Mouse (Mus musculus): Measurements from ENCODE around the gene Timm23. TPM values are rescaled to one million over a fixed set of nuclear protein-coding genes. Genes with fewer than 3 reads are reported as not detected.
A peak's percentile ranks its signal among the peaks of the same experiment; 100 is the strongest.
"Not testable (repeated sequence)": the region's sequence is repeated elsewhere in the genome, so short reads cannot be mapped to it uniquely, and the experiment has no call there.

Timm23 gene
- polyA plus RNA-seq, 1 experiment from 2014 or later, result 302 TPM

DNA sequence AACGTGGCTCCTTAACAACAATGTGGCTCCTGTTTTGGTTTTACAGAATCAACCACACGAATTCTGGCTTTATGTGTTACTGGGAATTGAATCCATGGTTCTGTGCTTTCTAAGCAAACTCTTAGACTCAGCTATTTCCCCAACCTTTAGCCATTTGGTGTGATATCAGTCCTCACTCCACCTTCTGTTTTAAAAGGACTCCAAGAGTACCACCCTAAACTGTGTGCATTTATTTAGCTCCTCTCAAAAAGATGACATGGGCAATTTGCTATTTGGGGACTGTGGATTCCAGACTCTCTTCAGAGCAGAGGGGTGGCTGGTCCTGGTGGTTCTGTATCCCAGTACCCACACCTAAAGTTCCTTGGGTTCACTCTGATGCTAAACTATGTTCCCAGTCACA, 55.1 kb downstream of the Timm23 start:
- H3K9me3 ChIP-seq (ENCODE audit: control insufficient read depth, low read length), result peaks cover 5% of the 10 kb centered on the region; the same call in 1 of the 2 replicates
- H3K4me2 ChIP-seq (ENCODE audit: low read depth, low read length), result no peak overlapping the region
- H3K4me1 ChIP-seq (ENCODE audit: control insufficient read depth, insufficient read depth, low read length), result no peaks in the 10 kb centered on the region
- ATAC-seq (ENCODE audit: low read depth) (no peak), DNase-seq (ENCODE audit: low spot score) (no peak)
- no peak overlapping the region for H3K4me3 ChIP-seq (ENCODE audit: low read depth, low read length)
- no peaks in the 10 kb centered on the region for H3K36me3 ChIP-seq (ENCODE audit: control insufficient read depth, insufficient read depth, low read length)
- no peak overlapping the region for H3K27ac ChIP-seq (replicated peaks; ENCODE audit: low read depth, low read length)
- no peak overlapping the region for H3K9ac ChIP-seq (ENCODE audit: low read depth, low read length)
- 63% methylated on average over 2 of the region's 2 CpGs for WGBS
- no peaks in the 10 kb centered on the region for H3K27me3 ChIP-seq (replicated peaks; ENCODE audit: control insufficient read depth, insufficient read depth, low read length)

DNA sequence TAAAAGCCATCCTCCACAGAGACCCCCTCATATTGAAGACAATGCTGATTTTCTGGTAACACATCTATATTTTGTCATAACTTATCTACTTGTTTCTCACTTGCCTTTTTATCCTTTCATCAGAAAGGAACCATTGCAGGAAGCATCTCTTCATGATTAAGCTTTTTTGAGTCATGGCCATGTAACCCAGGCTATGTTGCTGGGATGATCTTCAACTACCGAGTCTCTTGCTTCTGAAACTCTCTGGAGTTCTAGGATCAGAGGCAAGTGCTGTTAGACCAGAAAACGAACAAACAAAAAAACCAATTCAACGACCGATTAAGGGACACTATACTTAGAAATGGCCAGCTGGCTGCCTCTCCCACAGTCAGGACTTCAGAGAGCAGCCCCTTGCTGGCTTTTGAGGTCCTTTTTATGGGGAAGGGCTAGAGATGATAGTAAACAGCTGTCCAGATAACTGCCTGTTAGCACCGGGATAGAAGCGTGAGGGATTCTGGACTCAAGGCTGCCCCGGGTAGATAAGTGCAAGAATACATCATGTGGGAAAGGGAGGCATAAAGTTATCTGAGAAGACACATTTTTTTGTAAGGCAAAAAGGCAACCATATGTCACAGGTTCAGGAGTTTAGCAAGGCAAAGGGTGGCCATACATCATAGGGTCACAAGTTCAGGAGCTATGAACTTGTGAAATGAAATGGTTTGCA, 55.7 kb downstream of the Timm23 start:
- H3K4me2 ChIP-seq (ENCODE audit: low read depth, low read length), result no peak overlapping the region
- DNase-seq (ENCODE audit: low spot score) (no peak), ATAC-seq (ENCODE audit: low read depth) (no peak)
- no peak overlapping the region for H3K9ac ChIP-seq (ENCODE audit: low read depth, low read length)
- no peak overlapping the region for H3K27ac ChIP-seq (replicated peaks; ENCODE audit: low read depth, low read length)
- no peaks in the 10 kb centered on the region for H3K36me3 ChIP-seq (ENCODE audit: control insufficient read depth, insufficient read depth, low read length)
- WGBS, result 76% methylated on average over 7 of the region's 7 CpGs
- H3K4me1 ChIP-seq (ENCODE audit: control insufficient read depth, insufficient read depth, low read length), result no peaks in the 10 kb centered on the region
- H3K4me3 ChIP-seq (ENCODE audit: low read depth, low read length), result no peak overlapping the region
- H3K27me3 ChIP-seq (replicated peaks; ENCODE audit: control insufficient read depth, insufficient read depth, low read length), result no peaks in the 10 kb centered on the region
- H3K9me3 ChIP-seq (ENCODE audit: control insufficient read depth, low read length), result peaks cover 5% of the 10 kb centered on the region; the same call in 1 of the 2 replicates

DNA sequence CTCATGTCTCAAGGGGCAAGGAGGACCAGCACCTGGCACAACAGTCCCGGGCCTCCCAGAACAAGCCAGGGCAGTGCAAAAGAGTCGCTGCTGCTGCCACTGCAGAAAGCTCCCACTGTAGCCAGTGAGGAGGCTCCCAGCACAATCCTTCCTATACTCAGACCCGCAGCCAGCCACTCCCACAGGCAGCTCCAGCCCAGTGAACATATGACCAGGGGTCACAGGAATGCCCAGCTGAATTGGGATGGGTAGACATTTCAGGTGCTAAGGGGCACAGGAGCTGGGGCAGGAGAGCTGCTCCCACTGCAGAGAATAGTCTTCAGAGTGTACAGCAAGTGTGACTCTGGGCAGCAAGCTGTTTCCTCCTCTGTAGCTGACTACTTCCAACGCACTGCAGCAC, 56.3 kb downstream of the Timm23 start:
- H3K4me2 ChIP-seq (ENCODE audit: low read depth, low read length), result no peak overlapping the region
- no peaks in the 10 kb centered on the region for H3K27me3 ChIP-seq (replicated peaks; ENCODE audit: control insufficient read depth, insufficient read depth, low read length)
- WGBS, result 63% methylated on average over 4 of the region's 4 CpGs
- no peaks in the 10 kb centered on the region for H3K4me1 ChIP-seq (ENCODE audit: control insufficient read depth, insufficient read depth, low read length)
- ATAC-seq (ENCODE audit: low read depth) (no peak), DNase-seq (ENCODE audit: low spot score) (no peak)
- no peak overlapping the region for H3K4me3 ChIP-seq (ENCODE audit: low read depth, low read length)
- no peaks in the 10 kb centered on the region for H3K36me3 ChIP-seq (ENCODE audit: control insufficient read depth, insufficient read depth, low read length)
- no peak overlapping the region for H3K9ac ChIP-seq (ENCODE audit: low read depth, low read length)
- no peak overlapping the region for H3K27ac ChIP-seq (replicated peaks; ENCODE audit: low read depth, low read length)
- peaks cover 5% of the 10 kb centered on the region; the same call in 1 of the 2 replicates for H3K9me3 ChIP-seq (ENCODE audit: control insufficient read depth, low read length)

DNA sequence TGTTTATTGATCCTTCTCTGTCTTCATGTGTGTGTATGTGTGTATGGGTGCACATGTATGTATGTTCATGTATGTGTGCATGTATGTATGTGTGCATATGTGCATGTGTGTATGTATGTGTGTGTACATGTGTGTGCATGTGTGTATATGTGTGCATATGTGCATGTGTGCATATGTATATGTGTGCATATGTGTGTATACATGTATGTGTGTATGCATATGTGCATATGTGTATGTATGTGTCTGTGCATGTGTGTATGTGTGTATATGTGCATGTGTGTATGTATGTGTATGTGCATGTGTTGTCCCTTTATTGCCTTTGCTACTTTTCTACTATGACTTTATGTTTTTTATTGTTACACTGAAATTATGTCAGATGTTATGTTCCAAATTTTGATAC, 57.0 kb downstream of the Timm23 start:
- no peaks in the 10 kb centered on the region for H3K27me3 ChIP-seq (replicated peaks; ENCODE audit: control insufficient read depth, insufficient read depth, low read length)
- no peak overlapping the region for H3K4me2 ChIP-seq (ENCODE audit: low read depth, low read length)
- no peak overlapping the region for H3K9ac ChIP-seq (ENCODE audit: low read depth, low read length)
- H3K27ac ChIP-seq (replicated peaks; ENCODE audit: low read depth, low read length), result no peak overlapping the region
- no peaks in the 10 kb centered on the region for H3K36me3 ChIP-seq (ENCODE audit: control insufficient read depth, insufficient read depth, low read length)
- no peaks in the 10 kb centered on the region for H3K4me1 ChIP-seq (ENCODE audit: control insufficient read depth, insufficient read depth, low read length)
- peaks cover 5% of the 10 kb centered on the region; the same call in 1 of the 2 replicates for H3K9me3 ChIP-seq (ENCODE audit: control insufficient read depth, low read length)
- ATAC-seq (ENCODE audit: low read depth), result no peak
- H3K4me3 ChIP-seq (ENCODE audit: low read depth, low read length), result no peak overlapping the region
- no peak for DNase-seq (ENCODE audit: low spot score)

DNA sequence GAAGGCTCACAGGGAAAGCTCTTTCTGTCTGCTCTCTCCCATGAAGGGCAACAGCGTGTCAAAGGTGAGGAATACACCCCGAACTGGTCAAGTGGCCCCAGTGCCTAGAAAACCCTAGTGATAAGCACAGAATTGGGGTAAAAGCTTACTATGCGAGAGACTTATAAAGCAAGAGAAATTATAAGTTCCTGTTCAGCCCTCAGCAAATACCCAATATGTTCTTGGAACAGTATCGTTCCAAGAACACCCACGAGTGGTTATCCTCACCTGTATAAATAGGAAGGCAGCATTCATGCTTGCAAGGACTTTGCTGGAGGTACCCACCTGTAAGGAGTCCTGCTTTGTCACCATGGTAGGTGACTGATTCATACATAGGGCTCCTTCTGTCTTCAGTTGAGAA, 60.0 kb downstream of the Timm23 start, which contains the start of gene Msmb:
Gene Msmb (plus strand): TSS at position 301 of the 400 bp plus-strand sequence.
- H3K4me1 ChIP-seq (ENCODE audit: control insufficient read depth, insufficient read depth, low read length), result no peaks in the 10 kb centered on the region
- WGBS, result 86% methylated on average over 5 of the region's 5 CpGs
- no peak within 1 kb of the TSS for H3K4me2 ChIP-seq (ENCODE audit: low read depth, low read length)
- H3K4me3 ChIP-seq (ENCODE audit: low read depth, low read length), result no peak within 1 kb of the TSS
- ATAC-seq (ENCODE audit: low read depth) (no peak), DNase-seq (ENCODE audit: low spot score) (no peak)
- H3K9me3 ChIP-seq (ENCODE audit: control insufficient read depth, low read length), result no peaks in the 10 kb centered on the region
- no peaks in the 10 kb centered on the region for H3K27me3 ChIP-seq (replicated peaks; ENCODE audit: control insufficient read depth, insufficient read depth, low read length)
- H3K27ac ChIP-seq (replicated peaks; ENCODE audit: low read depth, low read length), result no peak within 1 kb of the TSS
- H3K36me3 ChIP-seq (ENCODE audit: control insufficient read depth, insufficient read depth, low read length), result no peaks in the 10 kb centered on the region
- no peak within 1 kb of the TSS for H3K9ac ChIP-seq (ENCODE audit: low read depth, low read length)

DNA sequence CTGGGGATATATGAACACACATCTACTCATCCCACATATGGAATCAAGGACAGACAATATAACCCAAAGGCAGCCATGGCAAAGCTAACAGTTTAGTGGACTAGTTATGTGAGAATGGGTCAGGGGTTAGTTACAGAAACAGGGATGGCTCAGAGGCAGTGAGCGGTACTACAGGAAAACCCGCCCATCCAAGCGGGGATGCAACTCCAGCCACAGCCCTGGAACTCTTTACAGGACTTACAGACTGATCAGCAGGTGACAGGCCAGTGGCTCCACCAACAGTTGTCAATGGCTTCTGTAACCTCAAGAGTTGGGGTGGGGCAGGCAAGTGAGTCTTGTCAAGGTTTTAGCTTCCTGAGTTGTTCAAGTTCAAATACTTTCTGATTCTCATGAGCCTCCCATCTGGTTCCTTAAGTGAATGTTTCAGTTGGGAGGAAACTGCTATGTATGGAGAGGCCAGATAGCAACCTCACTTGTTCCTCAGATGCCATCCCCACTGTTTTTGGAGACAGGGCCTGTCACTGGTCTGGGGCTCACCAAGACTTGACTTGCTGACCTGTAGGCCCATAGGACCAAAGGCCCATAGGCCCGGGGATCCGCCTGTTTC, 61.2 kb downstream of the Timm23 start:
- H3K4me2 ChIP-seq (ENCODE audit: low read depth, low read length), result no peak overlapping the region
- WGBS, result 72% methylated on average over 5 of the region's 5 CpGs
- H3K27ac ChIP-seq (replicated peaks; ENCODE audit: low read depth, low read length), result no peak overlapping the region
- H3K27me3 ChIP-seq (replicated peaks; ENCODE audit: control insufficient read depth, insufficient read depth, low read length), result no peaks in the 10 kb centered on the region
- ATAC-seq (ENCODE audit: low read depth) (no peak), DNase-seq (ENCODE audit: low spot score) (no peak)
- no peak overlapping the region for H3K4me3 ChIP-seq (ENCODE audit: low read depth, low read length)
- no peaks in the 10 kb centered on the region for H3K9me3 ChIP-seq (ENCODE audit: control insufficient read depth, low read length)
- no peak overlapping the region for H3K9ac ChIP-seq (ENCODE audit: low read depth, low read length)
- H3K36me3 ChIP-seq (ENCODE audit: control insufficient read depth, insufficient read depth, low read length), result no peaks in the 10 kb centered on the region
- no peaks in the 10 kb centered on the region for H3K4me1 ChIP-seq (ENCODE audit: control insufficient read depth, insufficient read depth, low read length)

DNA sequence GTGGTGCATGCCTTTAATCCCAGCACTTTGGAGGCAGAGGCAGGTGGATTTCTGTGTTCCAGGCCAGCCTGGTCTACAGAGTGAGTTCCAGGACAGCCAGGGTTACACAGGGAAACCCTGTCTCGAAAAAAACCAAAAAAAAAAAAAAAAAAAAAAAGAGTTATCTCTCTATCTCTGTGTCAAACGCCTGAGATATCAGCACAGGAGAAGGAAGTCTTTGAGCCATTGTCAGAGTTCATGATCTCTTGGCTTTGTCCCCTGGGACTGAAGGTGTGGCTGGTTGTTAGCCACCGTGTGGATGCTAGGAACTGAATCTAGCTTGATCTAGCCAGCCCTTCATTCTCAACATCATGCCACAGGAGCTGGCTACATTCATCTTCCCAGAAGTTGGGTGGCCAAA, 65.2 kb downstream of the Timm23 start:
- H3K27ac ChIP-seq (replicated peaks; ENCODE audit: low read depth, low read length); H3K9ac ChIP-seq (ENCODE audit: low read depth, low read length); H3K27me3 ChIP-seq (replicated peaks; ENCODE audit: control insufficient read depth, insufficient read depth, low read length); H3K9me3 ChIP-seq (ENCODE audit: control insufficient read depth, low read length); DNase-seq (ENCODE audit: low spot score); H3K36me3 ChIP-seq (ENCODE audit: control insufficient read depth, insufficient read depth, low read length); H3K4me3 ChIP-seq (ENCODE audit: low read depth, low read length); ATAC-seq (ENCODE audit: low read depth); H3K4me2 ChIP-seq (ENCODE audit: low read depth, low read length); H3K4me1 ChIP-seq (ENCODE audit: control insufficient read depth, insufficient read depth, low read length): not testable (repeated sequence)
- WGBS, result 70% methylated on average over 3 of the region's 3 CpGs

DNA sequence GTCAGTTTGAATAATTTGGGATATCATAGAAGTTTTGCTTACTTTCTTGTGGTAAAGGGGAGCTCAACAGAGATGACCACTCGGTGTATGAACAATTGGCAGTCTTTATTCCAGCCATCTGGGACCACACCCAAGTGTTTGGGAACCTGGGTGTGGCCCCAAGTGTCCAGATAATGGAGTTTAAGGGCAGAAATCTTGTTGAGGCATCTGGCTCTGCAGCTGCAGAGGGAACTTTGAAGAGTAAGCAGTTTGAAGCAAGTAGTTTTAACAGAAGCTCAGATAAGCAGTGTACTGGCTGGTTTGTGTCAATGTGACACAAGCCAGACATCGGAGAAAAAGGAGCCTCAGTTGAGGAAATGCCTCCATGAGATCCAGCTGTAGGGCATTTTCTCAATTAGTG, 67.4 kb downstream of the Timm23 start:
- ATAC-seq (ENCODE audit: low read depth) (no peak), DNase-seq (ENCODE audit: low spot score) (peak; percentile 6)
- Histone ChIP-seq H3K4me2 (ENCODE audit: low read depth, low read length) (no peak overlapping the region), H3K9ac (ENCODE audit: low read depth, low read length) (no peak overlapping the region), H3K4me1 (ENCODE audit: control insufficient read depth, insufficient read depth, low read length) (no peaks in the 10 kb centered on the region), H3K36me3 (ENCODE audit: control insufficient read depth, insufficient read depth, low read length) (no peaks in the 10 kb centered on the region), H3K9me3 (ENCODE audit: control insufficient read depth, low read length) (no peaks in the 10 kb centered on the region), H3K27ac (replicated peaks; ENCODE audit: low read depth, low read length) (no peak overlapping the region), H3K4me3 (ENCODE audit: low read depth, low read length) (no peak overlapping the region), H3K27me3 (replicated peaks; ENCODE audit: control insufficient read depth, insufficient read depth, low read length) (no peaks in the 10 kb centered on the region)
- WGBS, result 56% methylated on average over 2 of the region's 2 CpGs

DNA sequence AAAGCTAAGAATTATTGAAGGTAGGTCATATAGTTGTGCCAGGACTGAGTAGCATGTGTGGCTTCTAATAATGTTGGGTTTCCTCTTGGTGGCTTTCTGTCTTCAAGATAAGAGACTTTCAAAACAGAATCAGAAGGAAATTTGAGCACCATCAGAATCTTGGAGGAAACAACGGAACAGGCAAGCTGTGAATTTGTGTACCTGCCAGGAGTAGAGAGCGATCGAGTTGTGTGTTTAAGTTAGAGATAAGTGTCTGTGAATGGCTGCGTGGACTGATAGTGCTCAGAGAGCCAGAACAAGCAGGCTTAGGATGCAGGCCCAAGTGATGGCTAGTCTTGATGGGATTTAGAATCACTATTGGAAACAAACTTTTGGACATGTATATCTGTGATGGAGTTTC, 69.9 kb downstream of the Timm23 start:
- H3K36me3 ChIP-seq (ENCODE audit: control insufficient read depth, insufficient read depth, low read length), result no peaks in the 10 kb centered on the region
- ATAC-seq (ENCODE audit: low read depth), result no peak
- DNase-seq (ENCODE audit: low spot score), result no peak
- no peaks in the 10 kb centered on the region for H3K27me3 ChIP-seq (replicated peaks; ENCODE audit: control insufficient read depth, insufficient read depth, low read length)
- no peak overlapping the region for H3K4me3 ChIP-seq (ENCODE audit: low read depth, low read length)
- no peaks in the 10 kb centered on the region for H3K9me3 ChIP-seq (ENCODE audit: control insufficient read depth, low read length)
- no peak overlapping the region for H3K4me2 ChIP-seq (ENCODE audit: low read depth, low read length)
- H3K9ac ChIP-seq (ENCODE audit: low read depth, low read length), result no peak overlapping the region
- 81% methylated on average over 4 of the region's 4 CpGs for WGBS
- no peak overlapping the region for H3K27ac ChIP-seq (replicated peaks; ENCODE audit: low read depth, low read length)
- no peaks in the 10 kb centered on the region for H3K4me1 ChIP-seq (ENCODE audit: control insufficient read depth, insufficient read depth, low read length)

Measured in embryonic facial prominence, embryonic 14.5 days (tissue).